Mouse (Mus musculus) hindlimb bud, embryonic 11.5 days (tissue): ENCODE data around the gene Zbtb12.

Experiments used
- DNase-seq: peaks from one replicate; pipeline ENCODE4 v3.0.0-alpha.2; 2012; ENCODE audit warnings: low read depth, low spot score; ENCODE audit errors: extremely low spot score

Gene Zbtb12

GRCm38 (mm10) chr17:34943128-34943815 lies 64.0 kb downstream of the Zbtb12 start:
- DNase-seq: no peak

GRCm38 (mm10) chr17:34944362-34944761 lies 65.1 kb downstream of the Zbtb12 start:
- DNase-seq: no peak
